Mouse (Mus musculus) gastrocnemius, postnatal 4 days (tissue): Measurements from ENCODE around the gene Egln3. TPM values are rescaled to one million over a fixed set of nuclear protein-coding genes. Genes with fewer than 3 reads are reported as not detected.

Source experiments
- DNase-seq, 2 experiments: peaks; one replicate each; pipeline ENCODE4 v3.0.0; 2021 to 2022; ENCODE audit warnings: low spot score in 2 of 2, mixed read lengths in 2 of 2
- total RNA-seq, 2 experiments: library from RNA; stranded (reverse); gene quantifications; 2 replicates each; pipeline ENCODE4 v1.2.3; 2021

Egln3 gene
- total RNA-seq, 2 experiments from 2014 or later: 22.0 to 22.9 TPM

DNA sequence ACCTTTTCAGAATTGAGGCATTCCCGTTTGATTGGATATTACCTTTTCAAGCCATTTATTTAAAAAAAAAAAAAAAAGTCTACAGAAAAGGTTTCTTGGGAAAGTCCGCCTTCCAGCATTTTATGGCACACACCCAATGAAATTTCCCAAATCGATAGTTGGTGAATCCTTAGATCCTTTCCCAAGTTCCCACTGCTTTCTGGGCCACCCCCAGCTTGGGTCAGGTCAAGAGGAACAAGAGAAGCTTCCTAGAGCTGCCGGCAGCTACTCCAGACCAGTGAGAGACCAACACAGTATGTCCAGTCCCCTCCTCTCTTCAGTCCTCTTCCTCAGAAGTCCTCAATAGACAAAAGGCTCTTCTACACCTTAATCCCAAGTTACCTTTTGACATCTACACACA lies 40.5 kb downstream of the Egln3 start:
- DNase-seq: no peak

GRCm38 (mm10) chr12:54162637-54163131 lies 41.0 kb downstream of the Egln3 start:
- DNase-seq: no peak

DNA sequence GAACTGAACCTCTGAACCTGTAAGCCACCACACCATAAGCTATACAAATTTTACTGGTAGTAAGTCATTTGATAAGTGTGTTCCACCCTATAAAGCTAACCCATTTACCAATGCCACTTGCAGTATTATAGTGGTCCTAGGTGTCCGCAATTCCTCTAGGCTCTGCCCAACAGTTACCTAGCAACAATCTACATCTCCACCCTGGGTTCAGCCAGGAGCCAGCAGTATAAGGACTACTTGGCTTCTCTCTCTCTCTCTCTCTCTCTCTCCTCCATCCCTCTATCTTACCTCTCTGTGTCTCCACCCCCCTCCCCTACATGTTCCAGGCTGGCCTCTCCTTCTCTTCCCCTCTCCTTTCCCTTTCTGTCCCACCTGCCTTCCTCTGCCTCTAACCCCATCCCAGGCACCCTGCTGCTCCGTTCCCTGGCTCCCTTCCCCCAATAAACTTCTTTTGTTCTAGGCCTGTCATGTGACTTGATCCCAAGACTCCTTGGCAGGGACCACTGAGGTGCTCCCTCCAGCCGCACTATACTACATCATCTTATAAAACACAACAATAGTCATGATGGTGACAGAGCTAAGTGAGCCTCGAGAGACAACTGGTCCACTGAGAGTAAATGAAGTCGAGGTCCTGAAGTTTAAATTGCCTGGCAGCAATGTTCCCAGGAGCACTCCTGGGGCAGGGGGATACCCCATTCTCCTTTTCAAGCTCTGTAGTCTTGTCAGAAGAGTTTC lies 42.0 kb downstream of the Egln3 start:
- no peak for DNase-seq

DNA sequence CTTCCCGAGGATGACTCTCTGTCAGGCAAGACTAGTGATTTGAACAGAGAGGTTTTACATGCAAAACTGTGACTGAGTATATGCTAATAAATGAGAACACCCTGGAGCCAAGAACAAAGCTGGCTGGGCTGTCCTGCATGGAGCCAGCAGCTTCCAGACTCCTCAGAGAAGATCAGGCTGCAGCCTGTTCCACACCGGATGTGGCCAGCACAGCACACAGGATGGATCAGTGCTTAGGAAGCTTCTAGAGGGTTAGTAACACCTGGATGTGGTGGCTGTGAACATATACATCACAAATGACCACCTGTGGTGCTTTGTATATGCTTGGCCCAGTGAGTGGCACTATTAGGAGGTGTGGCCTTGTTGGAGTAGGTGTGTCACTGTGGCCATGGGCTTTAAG lies 43.4 kb downstream of the Egln3 start:
- no peak for DNase-seq

DNA sequence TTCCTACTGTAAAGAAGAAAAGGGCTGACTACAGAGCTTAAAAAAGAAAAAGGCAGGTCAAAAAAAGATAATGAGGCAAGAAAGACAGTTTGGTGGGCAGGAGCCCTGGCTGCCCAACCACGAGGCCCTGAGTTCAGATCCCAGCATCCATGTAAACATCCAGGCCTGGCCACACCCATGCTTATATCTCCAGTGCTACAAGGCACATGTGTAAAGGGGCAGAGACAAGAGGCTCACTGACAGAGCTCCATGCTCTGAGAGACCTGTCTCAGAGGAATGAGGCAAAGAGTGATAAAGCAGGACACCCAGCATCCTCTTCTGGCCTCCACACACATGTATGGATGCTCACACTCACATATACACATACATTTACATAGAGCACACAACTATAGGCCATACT lies 48.9 kb downstream of the Egln3 start:
- DNase-seq: no peak

DNA sequence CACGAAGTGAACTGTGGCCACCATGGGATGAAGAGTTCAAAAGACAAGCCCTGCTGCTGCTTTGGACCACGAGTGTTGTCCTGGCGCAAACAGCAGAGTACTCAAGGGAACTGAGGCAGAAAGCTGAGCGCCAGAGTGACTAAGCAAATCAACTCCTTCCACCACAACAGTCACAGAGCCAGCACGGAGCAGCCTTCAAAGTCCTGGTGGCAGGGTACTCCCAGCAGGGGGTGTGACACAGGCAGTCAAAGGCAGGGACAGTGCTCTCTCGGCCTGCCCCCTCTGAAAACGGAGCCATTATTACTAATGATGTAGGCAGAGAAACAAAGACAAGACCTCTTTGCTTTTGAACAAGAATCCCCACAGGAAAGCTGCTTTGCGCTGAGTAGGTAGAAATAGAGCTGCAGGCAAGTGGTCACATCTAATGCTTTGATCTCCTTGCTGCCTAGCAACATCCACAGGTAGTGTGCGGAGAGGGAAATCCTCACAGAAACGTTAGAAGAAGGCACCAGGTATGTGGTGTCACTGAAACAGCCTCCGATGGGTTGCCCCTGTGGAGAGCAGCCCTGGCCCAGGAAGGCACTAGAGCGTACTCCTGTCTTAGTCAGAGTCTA lies 56.6 kb downstream of the Egln3 start:
- DNase-seq: no peak
